ENCODE assay signal across 23 mouse cellular contexts in the genomic region with DNA sequence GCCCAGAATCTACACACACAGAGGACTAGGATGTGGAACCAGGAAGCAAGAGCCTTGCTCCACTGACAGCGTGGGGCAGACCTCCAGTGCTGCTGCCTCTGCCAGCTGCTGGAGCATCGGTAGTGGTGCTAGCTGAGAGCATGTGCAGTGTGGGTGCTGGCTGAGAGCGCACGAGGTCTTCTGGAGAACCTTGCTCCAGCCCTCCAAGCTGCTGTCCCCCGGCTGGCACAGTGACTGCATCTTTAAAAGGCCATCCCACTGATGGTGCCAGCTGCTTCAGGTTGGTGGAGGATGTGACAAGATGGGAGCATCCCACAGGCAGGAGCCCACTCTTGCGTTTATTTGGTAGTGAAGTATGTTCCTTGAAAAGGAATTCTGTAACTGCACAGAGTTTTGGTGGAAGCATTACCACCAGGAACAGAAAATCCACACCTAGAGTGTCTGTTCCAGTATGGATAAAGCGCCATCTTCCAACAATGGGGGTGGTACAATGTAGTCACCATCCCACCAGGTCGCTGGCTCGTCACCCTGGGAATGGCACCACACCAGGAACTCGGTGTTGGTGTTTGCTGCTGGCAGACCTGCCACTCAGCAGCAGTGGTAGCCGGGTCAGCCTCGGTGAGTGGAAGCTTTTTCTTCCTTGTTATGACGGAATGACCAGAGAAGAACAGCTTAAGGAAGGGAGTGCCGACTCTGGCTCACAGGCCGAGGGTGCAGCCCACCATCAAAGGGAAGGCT. TPM values are rescaled to one million over a fixed set of nuclear protein-coding genes. Genes with fewer than 3 reads are reported as not detected.
DNase-seq lines count a peak whose midpoint lies in the region; ATAC-seq and TF ChIP-seq lines count a peak whose summit lies in the region.
"Had no signal": no experiment of that assay in that cellular context is flagged by ENCODE, and none has a peak within 500 bp of the region (broad histone marks: within the 10 kb centered on the region; RNA-seq: fewer than 3 reads in every experiment).

No protein-coding gene starts in this region.

- no peak overlapping the region for H3K9ac ChIP-seq in midbrain, embryonic 11.5 days (ENCODE audit: low read length)
- H3K9ac ChIP-seq in midbrain, embryonic 14.5 days (replicated peaks; ENCODE audit: low read length): no peak overlapping the region
- H3K9ac ChIP-seq in intestine, postnatal 0 days (ENCODE audit: low read depth, low read length): no peak overlapping the region
- H3K9ac ChIP-seq: forebrain, postnatal 0 days; heart, embryonic 15.5 days; kidney, embryonic 15.5 days had no signal

- H3K27me3 ChIP-seq in midbrain, embryonic 11.5 days (ENCODE audit: control insufficient read depth, insufficient read depth, low read length): no peaks in the 10 kb centered on the region
- H3K27me3 ChIP-seq in midbrain, embryonic 14.5 days (ENCODE audit: control insufficient read depth, insufficient read depth, low read length): no peaks in the 10 kb centered on the region
- no peaks in the 10 kb centered on the region for H3K27me3 ChIP-seq in intestine, postnatal 0 days (replicated peaks; ENCODE audit: control insufficient read depth, insufficient read depth, low read length)

- ATAC-seq in midbrain, embryonic 11.5 days (ENCODE audit: low FRiP score): no peak
- ATAC-seq in midbrain, embryonic 14.5 days (ENCODE audit: low FRiP score, low TSS enrichment): no peak
- ATAC-seq in intestine, postnatal 0 days: no peak
- ATAC-seq: forebrain, postnatal 0 days; hindbrain, embryonic 16.5 days; intestine, embryonic 16.5 days had no signal

- 78% methylated on average over 15 of the region's 15 CpGs for WGBS in midbrain, embryonic 11.5 days
- 77% methylated on average over 15 of the region's 15 CpGs for WGBS in midbrain, embryonic 14.5 days
- 72% methylated on average over 15 of the region's 15 CpGs for WGBS in intestine, postnatal 0 days

- no peaks in the 10 kb centered on the region for H3K9me3 ChIP-seq in midbrain, embryonic 11.5 days (ENCODE audit: control insufficient read depth, low read length)
- no peaks in the 10 kb centered on the region for H3K9me3 ChIP-seq in midbrain, embryonic 14.5 days (ENCODE audit: control insufficient read depth, low read length)
- H3K9me3 ChIP-seq in intestine, postnatal 0 days (ENCODE audit: control insufficient read depth): no peaks in the 10 kb centered on the region
- H3K9me3 ChIP-seq: G1E; heart, embryonic 15.5 days; kidney, embryonic 15.5 days; limb, embryonic 10.5 days had no signal

- no peak overlapping the region for H3K27ac ChIP-seq in midbrain, embryonic 11.5 days (ENCODE audit: low read depth, low read length)
- H3K27ac ChIP-seq in midbrain, embryonic 14.5 days (replicated peaks; ENCODE audit: low read depth, low read length): no peak overlapping the region
- no peak overlapping the region for H3K27ac ChIP-seq in intestine, postnatal 0 days (ENCODE audit: low read depth, low read length)
- H3K27ac ChIP-seq: heart, adult 2 months; heart, embryonic 15.5 days; kidney, embryonic 15.5 days; limb, embryonic 10.5 days; stomach, postnatal 0 days had no signal

- peak; percentile 29 to 35 for DNase-seq in cerebellum, postnatal 25 days
- DNase-seq in cerebellum, adult 8-10 months: no peak
- DNase-seq in midbrain, embryonic 11.5 days (ENCODE audit: low spot score, missing footprints): peak; percentile 59
- DNase-seq in midbrain, embryonic 14.5 days: no peak
- DNase-seq in left cerebral cortex, postnatal 36 days (ENCODE audit: low spot score in 2 of 2): peak; percentile 71 to 83
- DNase-seq in right cerebral cortex, postnatal 36 days (ENCODE audit: low spot score in 2 of 2): peak; percentile 70 to 80
- DNase-seq in adrenal gland, adult 8-10 months: no peak
- DNase-seq: adrenal gland, postnatal 25 days; cerebellum, adult 18-20 months; forebrain, postnatal 0 days; gastrocnemius, postnatal 14 days; heart, adult 2 months; lung, adult 2 months had no signal

- intact Hi-C loops in left cerebral cortex, postnatal 36 days (cut with DNase I): no loop called here

- no peak for TF ChIP-seq CTCF in intestine, postnatal 0 days (IDR thresholded peaks at IDR 0.05; ENCODE audit: low read depth)

- peaks cover 6% of the 10 kb centered on the region; the same call in 1 of the 2 replicates for H3K4me1 ChIP-seq in midbrain, embryonic 11.5 days (ENCODE audit: control insufficient read depth, insufficient read depth, low read length)
- peaks cover 9% of the 10 kb centered on the region; the same call in 1 of the 2 replicates for H3K4me1 ChIP-seq in midbrain, embryonic 14.5 days (ENCODE audit: control insufficient read depth, insufficient read depth, low read length)
- H3K4me1 ChIP-seq in intestine, postnatal 0 days (replicated peaks; ENCODE audit: control insufficient read depth, insufficient read depth, low read length): no peaks in the 10 kb centered on the region
- H3K4me1 ChIP-seq: heart, embryonic 15.5 days; kidney, embryonic 15.5 days; limb, embryonic 10.5 days had no signal

- H3K4me2 ChIP-seq in midbrain, embryonic 11.5 days: no peak overlapping the region
- H3K4me2 ChIP-seq in midbrain, embryonic 14.5 days (ENCODE audit: low read length): no peak overlapping the region
- H3K4me2 ChIP-seq in intestine, postnatal 0 days (replicated peaks; ENCODE audit: low read depth): no peak overlapping the region
- H3K4me2 ChIP-seq: heart, embryonic 15.5 days; kidney, embryonic 15.5 days had no signal

- no peaks in the 10 kb centered on the region for H3K36me3 ChIP-seq in midbrain, embryonic 11.5 days (ENCODE audit: control insufficient read depth, insufficient read depth, low read length)
- H3K36me3 ChIP-seq in midbrain, embryonic 14.5 days (ENCODE audit: control insufficient read depth, insufficient read depth, low read length): no peaks in the 10 kb centered on the region
- no peaks in the 10 kb centered on the region for H3K36me3 ChIP-seq in intestine, postnatal 0 days (ENCODE audit: control insufficient read depth, insufficient read depth)
- H3K36me3 ChIP-seq: G1E; heart, embryonic 15.5 days; kidney, embryonic 15.5 days; limb, embryonic 10.5 days had no signal

- no peak overlapping the region for H3K4me3 ChIP-seq in midbrain, embryonic 11.5 days (ENCODE audit: low read depth, low read length)
- H3K4me3 ChIP-seq in midbrain, embryonic 14.5 days (replicated peaks; ENCODE audit: low read depth, low read length): no peak overlapping the region
- no peak overlapping the region for H3K4me3 ChIP-seq in intestine, postnatal 0 days (ENCODE audit: low read depth, low read length)
- H3K4me3 ChIP-seq: heart, adult 2 months; heart, embryonic 15.5 days; kidney, embryonic 15.5 days; limb, embryonic 10.5 days had no signal

RNA-seq across cellular contexts. Expression of a gene that starts 11.8 kb away (rescaled TPM):
- polyA plus RNA-seq in midbrain, embryonic 11.5 days (2014; fragmentation: Nextera tagmentation; extraction: Ambion mirVana): 0.15 TPM in 1 of 2 replicates, not detected in the other
- polyA plus RNA-seq in midbrain, embryonic 14.5 days (2014; fragmentation: Nextera tagmentation; extraction: Ambion mirVana): 2.1 and 3.8 TPM in 2 replicates
- 100 to 1,000 TPM; 208 to 212 TPM for total RNA-seq in left cerebral cortex, postnatal 36 days (2021)
- polyA plus RNA-seq in intestine, postnatal 0 days (2015; fragmentation: Nextera tagmentation; extraction: Ambion mirVana): 0.07 and 0.25 TPM in 2 replicates
- 1 to 10 TPM in 1 of 4 experiments, under 1 TPM in 3; 0.52 to 1.3 (median 0.79) TPM for total RNA-seq in adrenal gland, adult 8-10 months (2022)
- total RNA-seq: hematopoietic stem cell, adult 5-6 weeks; liver, adult 2 months had no signal
- polyA plus RNA-seq: G1E; limb, embryonic 10.5 days had no signal

Comparison
In these comparisons a context has a peak if more than half of its experiments do, and no peak if none do; other contexts are left out.
1. DNase-seq: peak in cerebellum, postnatal 25 days (2 of 2), midbrain, embryonic 11.5 days (single experiment), left cerebral cortex, postnatal 36 days (2 of 2) and right cerebral cortex, postnatal 36 days (2 of 2); none in cerebellum, adult 8-10 months (single experiment), midbrain, embryonic 14.5 days (single experiment) and adrenal gland, adult 8-10 months (single experiment).